Mouse (Mus musculus): Measurements from ENCODE around the gene Cdk2ap2.
"Not testable (repeated sequence)": the region's sequence is repeated elsewhere in the genome, so short reads cannot be mapped to it uniquely, and the experiment has no call there.

The Cdk2ap2 gene

GRCm38 (mm10) chr19:4066877-4067276 is 30.1 kb upstream of the Cdk2ap2 start:
- in situ Hi-C loops (cut with MboI, MseI) = no loop called here

GRCm38 (mm10) chr19:4068242-4068641 is 28.7 kb upstream of the Cdk2ap2 start:
- in situ Hi-C loops (cut with MboI, MseI) = not testable (repeated sequence)

GRCm38 (mm10) chr19:4068717-4069410 is 28.1 kb upstream of the Cdk2ap2 start:
- in situ Hi-C loops (cut with MboI, MseI) = no loop called here

- in situ Hi-C loops (cut with MboI, MseI) = no loop called here
These were observed 26.7 kb upstream of the Cdk2ap2 start for GRCm38 (mm10) chr19:4070311-4070710.

DNA sequence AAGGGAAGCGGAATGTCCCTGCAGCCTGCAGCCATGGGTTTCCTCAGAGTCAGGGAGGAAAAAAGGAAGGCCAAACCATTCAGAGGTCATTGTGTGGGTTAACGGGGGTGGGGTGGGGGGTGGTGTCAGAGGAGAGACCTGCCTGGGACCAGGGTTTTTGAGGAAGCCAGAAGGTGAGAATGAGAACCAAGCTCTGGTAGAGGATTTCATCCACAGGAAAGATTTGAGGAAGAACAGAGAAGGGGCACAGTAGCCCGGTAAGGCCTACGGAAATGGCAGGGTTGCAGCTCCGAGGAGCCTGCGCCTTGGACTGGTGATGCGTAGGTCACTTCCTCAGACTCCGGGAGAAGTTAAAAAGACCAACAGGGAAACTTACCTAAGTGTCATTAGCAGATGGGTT is 26.2 kb upstream of the Cdk2ap2 start:
- in situ Hi-C loops (cut with MboI, MseI) = no loop called here

- in situ Hi-C loops (cut with MboI, MseI) = no loop called here
These were observed 25.6 kb upstream of the Cdk2ap2 start for GRCm38 (mm10) chr19:4071406-4071805.

- in situ Hi-C loops (cut with MboI, MseI) = no loop called here
These were observed 24.1 kb upstream of the Cdk2ap2 start for GRCm38 (mm10) chr19:4072706-4073424.

GRCm38 (mm10) chr19:4075531-4075930 is 21.5 kb upstream of the Cdk2ap2 start:
- in situ Hi-C loops (cut with MboI, MseI) = no loop called here

GRCm38 (mm10) chr19:4079594-4079993 is 17.4 kb upstream of the Cdk2ap2 start:
- in situ Hi-C loops (cut with MboI, MseI) = no loop called here

GRCm38 (mm10) chr19:4080511-4081009 is 16.4 kb upstream of the Cdk2ap2 start:
- in situ Hi-C loops (cut with MboI, MseI) = no loop called here

GRCm38 (mm10) chr19:4081394-4081793 is 15.6 kb upstream of the Cdk2ap2 start, which contains the start of gene Cabp2:
Gene Cabp2 (plus strand): TSS chr19:4081578.
- in situ Hi-C loops (cut with MboI, MseI) = no loop called here

GRCm38 (mm10) chr19:4082219-4082965 is 14.6 kb upstream of the Cdk2ap2 start:
- in situ Hi-C loops (cut with MboI, MseI) = no loop called here

GRCm38 (mm10) chr19:4083316-4083715 is 13.7 kb upstream of the Cdk2ap2 start:
- in situ Hi-C loops (cut with MboI, MseI) = no loop called here

- in situ Hi-C loops (cut with MboI, MseI) = no loop called here
These were observed 13.2 kb upstream of the Cdk2ap2 start for GRCm38 (mm10) chr19:4083826-4084225.

- in situ Hi-C loops (cut with MboI, MseI) = no loop called here
These were observed 12.0 kb upstream of the Cdk2ap2 start for GRCm38 (mm10) chr19:4084984-4085383.

- in situ Hi-C loops (cut with MboI, MseI) = no loop called here
These were observed 10.8 kb upstream of the Cdk2ap2 start for GRCm38 (mm10) chr19:4086156-4086555.

DNA sequence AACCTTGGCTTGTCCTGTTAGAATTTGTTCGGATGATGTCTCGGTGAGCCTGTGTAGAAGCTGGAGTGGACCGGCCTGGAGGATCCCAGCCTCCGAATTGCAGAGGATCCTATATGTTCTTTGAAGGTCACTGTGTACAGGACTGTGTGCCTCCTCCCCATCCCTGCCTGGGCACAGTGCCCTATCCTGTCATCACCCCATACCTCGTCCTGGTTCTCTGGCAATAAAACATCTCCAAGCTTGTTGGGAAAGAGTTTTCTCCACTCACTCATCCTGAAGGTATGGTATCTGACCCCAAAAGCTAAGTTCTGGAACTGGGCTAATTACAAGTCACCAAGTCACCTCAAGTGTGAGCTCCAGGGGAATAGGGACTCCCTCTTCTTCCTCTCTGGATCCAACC is 9.9 kb upstream of the Cdk2ap2 start:
- in situ Hi-C loops (cut with MboI, MseI) = no loop called here

- in situ Hi-C loops (cut with MboI, MseI) = no loop called here
These were observed 8.8 kb upstream of the Cdk2ap2 start for GRCm38 (mm10) chr19:4088146-4088545.

GRCm38 (mm10) chr19:4089128-4089527 is 7.9 kb upstream of the Cdk2ap2 start:
- in situ Hi-C loops (cut with MboI, MseI) = no loop called here

DNA sequence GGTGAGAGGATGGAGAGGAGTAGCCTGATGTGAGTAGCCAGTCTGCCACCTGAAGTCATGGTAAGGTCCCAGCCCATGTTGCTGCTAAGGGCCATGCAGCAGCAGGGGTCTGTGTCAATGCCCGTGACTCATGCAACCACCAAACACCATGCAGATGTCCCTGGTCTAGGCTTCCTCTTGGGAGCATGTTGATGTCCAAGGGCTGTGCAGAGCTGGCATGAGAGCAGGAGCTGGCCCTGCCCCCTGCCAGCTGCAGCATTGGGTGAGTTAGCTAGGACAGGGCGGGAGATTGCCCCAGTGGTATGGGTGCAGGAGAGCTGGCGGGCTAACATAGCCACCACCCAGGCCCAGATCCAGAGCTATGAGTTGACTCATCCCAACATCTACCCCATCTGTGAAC is 6.5 kb upstream of the Cdk2ap2 start:
- in situ Hi-C loops (cut with MboI, MseI) = loop anchor here (5.0 kb wide), 1 partner anchor 33 kb away; the partner anchor contains the start of gene Gstp3

DNA sequence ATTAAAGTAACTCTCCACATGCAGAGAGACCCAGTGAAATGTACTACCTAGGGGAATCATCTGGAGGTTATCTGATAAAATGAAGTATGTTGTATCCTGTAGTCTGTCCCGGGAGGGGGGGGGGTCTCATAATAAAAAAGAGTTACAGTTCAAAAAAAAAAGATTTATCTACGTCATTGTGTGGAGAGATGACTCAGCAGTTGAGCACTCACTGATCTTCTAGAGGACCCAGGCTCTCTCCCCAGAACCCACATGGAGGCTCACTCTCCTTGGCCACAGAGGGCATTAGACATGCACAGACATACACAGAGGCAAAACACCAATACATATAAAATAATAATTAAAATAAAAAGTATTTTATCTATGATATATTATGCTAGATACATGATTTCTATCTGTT is 5.6 kb upstream of the Cdk2ap2 start:
- in situ Hi-C loops (cut with MboI, MseI) = loop anchor here (5.0 kb wide), 1 partner anchor 34 kb away; the partner anchor contains the start of gene Gstp3

- in situ Hi-C loops (cut with MboI, MseI) = loop anchor here (5.0 kb wide), 1 partner anchor 35 kb away; the partner anchor contains the start of gene Gstp3
These were observed 4.2 kb upstream of the Cdk2ap2 start for GRCm38 (mm10) chr19:4092750-4093149.

All from regulatory T cell (primary cell).